Mouse (Mus musculus): ENCODE results near the gene Vps18. TPM values are rescaled to one million over a fixed set of nuclear protein-coding genes. Genes with fewer than 3 reads are reported as not detected.

Vps18 gene
- polyA plus RNA-seq, 1 experiment from 2014 or later, result 22.6 TPM

- peaks cover 21% of the 10 kb centered on the region for H3K27me3 ChIP-seq (ENCODE audit: control insufficient read depth, insufficient read depth, low read length)
- H3K36me3 ChIP-seq (ENCODE audit: control insufficient read depth, insufficient read depth, low read length), result no peaks in the 10 kb centered on the region
- H3K9ac ChIP-seq (replicated peaks; ENCODE audit: low read length), result no peak overlapping the region
- H3K27ac ChIP-seq (replicated peaks; ENCODE audit: low read depth, low read length), result no peak overlapping the region
- ATAC-seq (ENCODE audit: low FRiP score, low TSS enrichment), result no peak
- H3K9me3 ChIP-seq (ENCODE audit: control insufficient read depth, low read length), result no peaks in the 10 kb centered on the region
- H3K4me3 ChIP-seq (replicated peaks; ENCODE audit: low read depth, low read length), result no peak overlapping the region
- WGBS, result 90% methylated on average over 1 of the region's 1 CpGs
- H3K4me1 ChIP-seq (ENCODE audit: control insufficient read depth, insufficient read depth, low read length), result peaks cover 5% of the 10 kb centered on the region; the same call in 1 of the 2 replicates
- no peak overlapping the region for H3K4me2 ChIP-seq (ENCODE audit: low read length)
- DNase-seq, result no peak
Measured at GRCm38 (mm10) chr2:119335535-119335934, 47.0 kb downstream of the Vps18 start.

GRCm38 (mm10) chr2:119336002-119336401, 47.5 kb downstream of the Vps18 start:
- WGBS, result 76% methylated on average over 2 of the region's 2 CpGs
- H3K4me2 ChIP-seq (ENCODE audit: low read length), result no peak overlapping the region
- ATAC-seq (ENCODE audit: low FRiP score, low TSS enrichment), result no peak
- DNase-seq, result no peak
- peaks cover 5% of the 10 kb centered on the region; the same call in 1 of the 2 replicates for H3K4me1 ChIP-seq (ENCODE audit: control insufficient read depth, insufficient read depth, low read length)
- H3K4me3 ChIP-seq (replicated peaks; ENCODE audit: low read depth, low read length), result no peak overlapping the region
- no peaks in the 10 kb centered on the region for H3K9me3 ChIP-seq (ENCODE audit: control insufficient read depth, low read length)
- no peak overlapping the region for H3K9ac ChIP-seq (replicated peaks; ENCODE audit: low read length)
- no peaks in the 10 kb centered on the region for H3K36me3 ChIP-seq (ENCODE audit: control insufficient read depth, insufficient read depth, low read length)
- H3K27me3 ChIP-seq (ENCODE audit: control insufficient read depth, insufficient read depth, low read length), result peaks cover 17% of the 10 kb centered on the region
- H3K27ac ChIP-seq (replicated peaks; ENCODE audit: low read depth, low read length), result no peak overlapping the region

GRCm38 (mm10) chr2:119336470-119336869, 47.9 kb downstream of the Vps18 start:
- Histone ChIP-seq H3K9ac (replicated peaks; ENCODE audit: low read length) (no peak overlapping the region), H3K27me3 (ENCODE audit: control insufficient read depth, insufficient read depth, low read length) (peaks cover 12% of the 10 kb centered on the region), H3K4me1 (ENCODE audit: control insufficient read depth, insufficient read depth, low read length) (peaks cover 5% of the 10 kb centered on the region; the same call in 1 of the 2 replicates), H3K36me3 (ENCODE audit: control insufficient read depth, insufficient read depth, low read length) (no peaks in the 10 kb centered on the region), H3K4me3 (replicated peaks; ENCODE audit: low read depth, low read length) (no peak overlapping the region), H3K9me3 (ENCODE audit: control insufficient read depth, low read length) (no peaks in the 10 kb centered on the region), H3K27ac (replicated peaks; ENCODE audit: low read depth, low read length) (no peak overlapping the region), H3K4me2 (ENCODE audit: low read length) (no peak overlapping the region)
- no peak for DNase-seq
- 73% methylated on average over 10 of the region's 10 CpGs for WGBS
- ATAC-seq (ENCODE audit: low FRiP score, low TSS enrichment), result no peak

DNA sequence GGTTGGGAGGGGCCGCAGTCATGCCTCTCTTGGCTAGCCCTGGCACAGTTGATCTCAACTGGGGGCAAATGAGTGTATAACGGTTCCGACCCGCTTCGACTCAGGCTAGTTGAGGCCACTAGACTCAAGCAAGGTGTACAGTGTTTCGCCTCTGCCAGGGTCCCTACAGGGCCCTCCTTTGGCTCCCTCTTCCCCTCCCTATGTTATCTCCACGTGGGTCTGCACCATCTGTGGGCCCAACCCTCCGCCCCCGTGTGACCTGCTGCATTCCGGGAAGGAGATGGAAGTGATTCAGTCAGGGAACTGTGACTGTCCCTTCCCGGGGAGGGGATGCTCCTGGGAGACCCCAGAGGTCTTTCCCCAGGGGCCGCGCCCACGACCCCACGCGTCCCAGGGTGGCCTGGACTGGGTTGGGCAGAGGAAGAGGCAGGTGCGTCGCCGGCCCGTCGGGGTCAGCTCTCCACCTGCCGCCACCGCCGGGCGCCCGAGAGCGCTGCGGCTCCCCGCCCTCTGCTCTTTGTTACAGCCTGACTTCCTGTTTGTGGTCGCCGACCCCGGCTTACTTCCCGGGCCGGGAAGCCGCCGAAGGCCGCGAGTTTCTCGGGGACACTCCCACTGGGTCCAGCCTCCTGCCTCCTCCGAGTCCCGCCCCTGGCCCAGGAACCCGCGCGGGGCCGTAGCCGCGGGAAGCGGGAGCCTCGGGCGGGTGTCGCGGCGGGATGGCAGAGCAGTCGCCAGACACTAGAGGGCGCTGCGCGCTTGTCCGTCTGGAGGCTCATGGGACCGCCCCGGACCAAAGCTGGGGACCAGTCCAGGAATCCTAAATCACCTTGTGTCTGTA, 49.1 kb downstream of the Vps18 start:
- Histone ChIP-seq H3K4me1 (ENCODE audit: control insufficient read depth, insufficient read depth, low read length) (peaks cover 5% of the 10 kb centered on the region; the same call in 1 of the 2 replicates), H3K9me3 (ENCODE audit: control insufficient read depth, low read length) (no peaks in the 10 kb centered on the region), H3K27me3 (ENCODE audit: control insufficient read depth, insufficient read depth, low read length) (peaks cover 3% of the 10 kb centered on the region; the same call in 1 of the 2 replicates), H3K9ac (replicated peaks; ENCODE audit: low read length) (peak overlapping the region; percentile 78), H3K27ac (replicated peaks; ENCODE audit: low read depth, low read length) (peak overlapping the region; percentile 74), H3K36me3 (ENCODE audit: control insufficient read depth, insufficient read depth, low read length) (no peaks in the 10 kb centered on the region), H3K4me3 (replicated peaks; ENCODE audit: low read depth, low read length) (peak overlapping the region; percentile 54), H3K4me2 (ENCODE audit: low read length) (peak overlapping the region; percentile 86)
- ATAC-seq (ENCODE audit: low FRiP score, low TSS enrichment), result peak; percentile 82
- 8% methylated on average over 60 of the region's 60 CpGs for WGBS
- peak; percentile 92 for DNase-seq

DNA sequence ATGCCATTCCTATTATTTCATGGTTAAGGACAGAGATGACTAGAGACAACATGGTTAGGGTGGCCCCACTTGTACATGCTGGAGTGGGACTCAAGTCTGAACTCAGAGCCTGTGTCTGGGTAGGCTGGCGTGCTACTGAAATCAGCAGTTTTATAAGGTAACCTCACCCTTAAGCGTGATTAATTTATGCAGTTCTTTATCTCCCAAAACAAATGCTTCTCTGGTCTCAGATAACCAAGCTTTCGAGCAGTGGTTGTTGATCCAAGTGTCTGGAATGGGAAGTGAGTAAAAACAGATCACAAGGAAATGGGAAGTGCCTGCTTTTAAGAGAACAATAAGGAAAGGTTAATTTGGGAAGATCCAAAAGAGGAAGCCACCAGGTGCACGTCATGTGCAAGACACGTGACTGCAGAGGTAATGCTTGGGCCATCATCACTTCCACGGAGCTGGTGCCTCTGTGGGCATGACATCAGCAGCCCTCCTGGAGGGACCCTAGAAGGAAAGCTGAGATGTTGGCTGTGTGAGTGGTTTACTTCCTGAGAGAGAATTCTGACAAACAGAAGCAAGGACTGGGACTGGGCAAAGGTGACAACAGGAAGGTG, 56.1 kb downstream of the Vps18 start:
- H3K4me3 ChIP-seq (replicated peaks; ENCODE audit: low read depth, low read length), result no peak overlapping the region
- ATAC-seq (ENCODE audit: low FRiP score, low TSS enrichment), result no peak
- 60% methylated on average over 6 of the region's 6 CpGs for WGBS

More for the DNA sequence above, 56.1 kb downstream of the Vps18 start:
- H3K9ac ChIP-seq (replicated peaks; ENCODE audit: low read length), result no peak overlapping the region
- no peaks in the 10 kb centered on the region for H3K9me3 ChIP-seq (ENCODE audit: control insufficient read depth, low read length)
- H3K4me2 ChIP-seq (ENCODE audit: low read length), result no peak overlapping the region
- H3K4me1 ChIP-seq (ENCODE audit: control insufficient read depth, insufficient read depth, low read length), result no peaks in the 10 kb centered on the region
- H3K27me3 ChIP-seq (ENCODE audit: control insufficient read depth, insufficient read depth, low read length), result no peaks in the 10 kb centered on the region
- DNase-seq, result no peak
- H3K36me3 ChIP-seq (ENCODE audit: control insufficient read depth, insufficient read depth, low read length), result no peaks in the 10 kb centered on the region
- H3K27ac ChIP-seq (replicated peaks; ENCODE audit: low read depth, low read length), result no peak overlapping the region

Other genes with a start within 250 kb of the Vps18 start
- gene Knl1, start 241.6 kb upstream of the Vps18 start, polyA plus RNA-seq (2014; fragmentation: Nextera tagmentation; extraction: Ambion mirVana), result 7.1 and 11.4 TPM in 2 replicates
- gene Rad51, start 175.9 kb upstream of the Vps18 start, polyA plus RNA-seq (2014; fragmentation: Nextera tagmentation; extraction: Ambion mirVana), result 6.8 and 12.2 TPM in 2 replicates
- gene Rmdn3, start 131.7 kb upstream of the Vps18 start, polyA plus RNA-seq (2014; fragmentation: Nextera tagmentation; extraction: Ambion mirVana), result 43.8 and 45.7 TPM in 2 replicates
- 7.4 and 8.6 TPM in 2 replicates for gene Gchfr, start 121.0 kb upstream of the Vps18 start, polyA plus RNA-seq (2014; fragmentation: Nextera tagmentation; extraction: Ambion mirVana)
- gene Gm14137, start 114.2 kb upstream of the Vps18 start, polyA plus RNA-seq (2014; fragmentation: Nextera tagmentation; extraction: Ambion mirVana), result 0.43 and 0.90 TPM in 2 replicates
- 57.3 and 58.7 TPM in 2 replicates for gene Zfyve19, start 80.1 kb upstream of the Vps18 start, polyA plus RNA-seq (2014; fragmentation: Nextera tagmentation; extraction: Ambion mirVana)
- gene Dnajc17, start 79.9 kb upstream of the Vps18 start, polyA plus RNA-seq (2014; fragmentation: Nextera tagmentation; extraction: Ambion mirVana), result 21.8 and 27.8 TPM in 2 replicates
- gene Ppp1r14d, start 58.8 kb upstream of the Vps18 start, polyA plus RNA-seq (2014; fragmentation: Nextera tagmentation; extraction: Ambion mirVana), result not detected in 2 replicates
- 0.26 and 0.74 TPM in 2 replicates for gene Spint1, start 51.4 kb upstream of the Vps18 start, polyA plus RNA-seq (2014; fragmentation: Nextera tagmentation; extraction: Ambion mirVana)
- 19.9 and 27.1 TPM in 2 replicates for gene Rhov, start 17.5 kb upstream of the Vps18 start, polyA plus RNA-seq (2014; fragmentation: Nextera tagmentation; extraction: Ambion mirVana)
- gene Dll4, start 37.0 kb downstream of the Vps18 start, polyA plus RNA-seq (2014; fragmentation: Nextera tagmentation; extraction: Ambion mirVana), result 4.0 and 4.4 TPM in 2 replicates
- gene Chac1, start 62.5 kb downstream of the Vps18 start, polyA plus RNA-seq (2014; fragmentation: Nextera tagmentation; extraction: Ambion mirVana), result 5.0 and 8.4 TPM in 2 replicates
- gene Ino80, start 188.9 kb downstream of the Vps18 start, polyA plus RNA-seq (2014; fragmentation: Nextera tagmentation; extraction: Ambion mirVana), result 6.1 and 6.5 TPM in 2 replicates

Measured in midbrain, embryonic 14.5 days (tissue).